Mouse (Mus musculus) heart, embryonic 11.5 days (tissue): ENCODE measurements at regions not wholly inside any gene's neighbourhood (a gene's known extent, or its start where the extent isn't known, plus 50 kb on each side); places are given as distances from the start of the nearest gene placed in this dataset.

Experiments used
- ATAC-seq: fragments of 200-750 bp; cut with Nextera tagmentation; replicated peaks from 2 replicates; pipeline ENCODE4 v1.8.0; 2017; ENCODE audit warnings: moderate library complexity; ENCODE audit not compliant: insufficient number of reproducible peaks, low FRiP score, low TSS enrichment
- H3K27ac ChIP-seq: fragments of 300-500 bp; sonication (generic); 2 replicates; pipeline ENCODE4 v1.5.1; 2014; ENCODE audit warnings: mild to moderate bottlenecking, low read depth, low read length
- H3K27me3 ChIP-seq: fragments of 300-500 bp; sonication (generic); 2 replicates; pipeline ENCODE4 v1.6.1; 2014; ENCODE audit warnings: mild to moderate bottlenecking, low read length, mixed read lengths; ENCODE audit not compliant: control insufficient read depth, insufficient read depth
- H3K36me3 ChIP-seq: fragments of 300-500 bp; sonication (generic); 2 replicates; pipeline ENCODE4 v1.6.1; 2014; ENCODE audit warnings: mild to moderate bottlenecking, low read length, moderate library complexity, mixed read lengths; ENCODE audit not compliant: control insufficient read depth, insufficient read depth
- H3K4me1 ChIP-seq: fragments of 300-500 bp; sonication (generic); 2 replicates; pipeline ENCODE4 v1.6.1; 2014; ENCODE audit warnings: low read length; ENCODE audit not compliant: control insufficient read depth, insufficient read depth
- H3K4me2 ChIP-seq: fragments of 300-500 bp; sonication (generic); 2 replicates; pipeline ENCODE4 v1.6.1; 2014; ENCODE audit warnings: mild to moderate bottlenecking, moderate library complexity
- H3K4me3 ChIP-seq: fragments of 300-500 bp; sonication (generic); 2 replicates; pipeline ENCODE4 v1.5.1; 2014; ENCODE audit warnings: low read depth, low read length
- H3K9ac ChIP-seq: fragments of 300-500 bp; sonication (generic); 2 replicates; pipeline ENCODE4 v1.6.1; 2014; ENCODE audit warnings: mild to moderate bottlenecking, low read depth, low read length, moderate library complexity
- H3K9me3 ChIP-seq: fragments of 300-500 bp; sonication (generic); replicated peaks from 2 replicates; pipeline ENCODE4 v1.6.1; 2016; ENCODE audit warnings: low read length; ENCODE audit not compliant: control insufficient read depth
- WGBS: fragments of 180-500 bp; shearing (Covaris S2); extraction: QIAGEN DNeasy Blood & Tissue Kit; methylation state at CpG from one replicate; pipeline ENCODE4 v1.1.7; 2014; ENCODE audit not compliant: insufficient replicate concordance; 5-methylcytosine and 5-hydroxymethylcytosine counted together

DNA sequence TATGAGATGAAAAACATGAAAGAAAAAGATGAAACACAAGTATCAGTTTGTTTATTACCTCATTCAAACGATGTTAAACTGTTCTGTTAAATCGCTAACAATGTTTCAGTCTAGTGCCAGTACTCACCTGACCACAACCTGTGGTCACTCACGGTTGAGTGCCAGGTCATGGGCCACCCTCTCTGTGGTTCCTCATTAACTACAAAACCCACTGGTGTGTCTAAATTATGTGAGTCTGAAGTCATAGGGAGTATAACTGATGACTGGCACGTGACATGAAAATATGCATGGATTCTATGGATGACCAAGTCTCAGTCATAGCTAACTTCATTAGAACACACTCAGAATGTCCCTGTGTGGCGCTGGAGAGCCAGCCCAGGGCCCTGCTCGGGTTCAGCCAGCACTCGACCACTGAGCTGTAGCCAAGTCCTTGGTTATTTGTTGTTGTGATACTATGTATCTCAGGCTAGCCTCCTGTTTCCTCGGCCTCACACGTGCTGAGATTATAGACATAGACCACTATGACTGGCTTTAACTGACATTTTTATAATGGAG is 89.8 kb downstream of the Erv3 start:
- Histone ChIP-seq H3K9ac (no peak overlapping the region), H3K27ac (no peak overlapping the region), H3K36me3 (no peaks in the 10 kb centered on the region), H3K4me2 (no peak overlapping the region), H3K4me1 (no peaks in the 10 kb centered on the region), H3K27me3 (no peaks in the 10 kb centered on the region), H3K4me3 (no peak overlapping the region), H3K9me3 (no peaks in the 10 kb centered on the region)
- WGBS, result 71% methylated on average over 9 of the region's 9 CpGs
- ATAC-seq, result no peak

DNA sequence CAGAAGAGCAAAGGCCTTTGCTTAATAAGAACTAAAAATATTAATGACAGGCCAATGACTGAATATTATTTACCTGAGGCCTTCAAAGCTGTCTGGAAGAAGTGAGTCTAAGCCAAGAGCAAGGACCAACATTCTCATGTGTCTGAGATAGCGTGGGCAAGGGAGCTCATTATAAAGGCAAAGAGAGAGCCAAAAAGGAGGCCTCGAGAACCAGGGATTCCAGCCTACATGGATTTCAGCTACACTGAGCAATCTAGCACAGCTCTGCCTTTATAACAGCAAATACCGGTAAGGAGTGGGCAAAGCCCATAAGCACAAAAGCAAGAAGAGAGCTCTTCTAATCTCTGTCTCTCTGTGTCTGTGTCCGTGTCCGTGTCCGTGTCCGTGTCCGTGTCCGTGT is 93.0 kb downstream of the Erv3 start:
- 94% methylated on average over 9 of the region's 9 CpGs for WGBS
- no peak for ATAC-seq
- no peaks in the 10 kb centered on the region for H3K4me1 ChIP-seq

DNA sequence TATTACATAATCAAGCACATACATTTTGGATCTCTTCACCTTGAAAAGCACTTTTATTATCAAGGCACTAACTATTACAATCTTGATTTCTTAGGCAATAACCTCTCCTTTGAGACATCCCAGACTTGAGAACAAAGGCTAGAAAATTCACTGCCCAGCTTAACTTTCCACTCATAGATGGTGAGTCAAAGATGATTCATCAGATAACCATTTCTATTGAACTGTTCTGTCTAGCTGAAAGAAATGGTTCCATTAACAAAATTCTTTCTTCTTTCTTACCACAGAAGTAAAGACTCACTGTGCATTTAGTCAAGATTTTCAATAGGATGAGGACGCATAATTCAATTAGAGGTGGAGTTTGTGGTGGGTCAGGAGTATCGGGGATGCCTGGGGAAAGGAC is 98.0 kb downstream of the Erv3 start:
- no peak overlapping the region for H3K9ac ChIP-seq
- ATAC-seq, result no peak
- WGBS, result 82% methylated on average over 2 of the region's 2 CpGs
- no peaks in the 10 kb centered on the region for H3K9me3 ChIP-seq
- H3K36me3 ChIP-seq, result no peaks in the 10 kb centered on the region
- no peaks in the 10 kb centered on the region for H3K4me1 ChIP-seq
- H3K4me3 ChIP-seq, result no peak overlapping the region
- H3K4me2 ChIP-seq, result no peak overlapping the region
- H3K27me3 ChIP-seq, result no peaks in the 10 kb centered on the region
- H3K27ac ChIP-seq, result no peak overlapping the region

More for the DNA sequence above, 93.0 kb downstream of the Erv3 start:
- Histone ChIP-seq H3K9ac (no peak overlapping the region), H3K36me3 (no peaks in the 10 kb centered on the region), H3K27ac (no peak overlapping the region), H3K27me3 (no peaks in the 10 kb centered on the region), H3K4me3 (no peak overlapping the region), H3K9me3 (no peaks in the 10 kb centered on the region), H3K4me2 (no peak overlapping the region)

DNA sequence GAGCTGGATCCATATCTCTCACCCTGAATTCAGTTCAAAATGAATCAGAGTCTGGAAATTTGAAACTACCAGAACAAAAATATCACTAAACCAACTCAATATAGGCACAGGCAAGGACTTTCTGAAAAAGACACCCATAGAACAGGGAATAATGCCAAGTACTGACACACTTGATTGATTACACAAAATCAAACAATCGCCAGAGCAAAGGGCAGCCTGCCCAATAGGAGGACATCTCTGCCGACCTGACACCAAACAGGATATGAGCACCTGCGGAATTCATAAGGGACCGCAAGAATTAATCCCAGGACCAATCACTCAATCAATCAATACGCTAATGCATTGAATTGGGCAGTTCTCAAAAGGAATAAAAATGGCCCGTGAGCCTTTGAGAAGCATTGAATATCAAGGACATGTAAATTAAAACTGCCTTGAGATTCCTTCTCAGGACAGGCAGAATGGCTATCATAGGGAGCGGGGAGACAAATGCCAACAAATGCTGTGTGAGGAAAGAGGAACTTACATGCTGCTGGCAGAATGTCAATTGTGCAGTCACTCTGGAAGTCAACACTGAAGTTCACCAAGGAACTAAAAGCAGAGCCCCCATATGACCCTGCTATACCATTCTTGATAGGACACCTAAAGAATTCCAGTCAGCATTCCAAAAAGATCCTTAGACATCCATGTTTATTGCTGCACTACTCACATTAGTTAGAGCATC is 102.2 kb downstream of the Erv3 start:
- ATAC-seq, result no peak
- Histone ChIP-seq H3K4me1 (no peaks in the 10 kb centered on the region), H3K9me3 (no peaks in the 10 kb centered on the region), H3K36me3 (no peaks in the 10 kb centered on the region), H3K4me3 (no peak overlapping the region), H3K27me3 (no peaks in the 10 kb centered on the region), H3K27ac (no peak overlapping the region), H3K4me2 (no peak overlapping the region), H3K9ac (no peak overlapping the region)
- 70% methylated on average over 7 of the region's 7 CpGs for WGBS

DNA sequence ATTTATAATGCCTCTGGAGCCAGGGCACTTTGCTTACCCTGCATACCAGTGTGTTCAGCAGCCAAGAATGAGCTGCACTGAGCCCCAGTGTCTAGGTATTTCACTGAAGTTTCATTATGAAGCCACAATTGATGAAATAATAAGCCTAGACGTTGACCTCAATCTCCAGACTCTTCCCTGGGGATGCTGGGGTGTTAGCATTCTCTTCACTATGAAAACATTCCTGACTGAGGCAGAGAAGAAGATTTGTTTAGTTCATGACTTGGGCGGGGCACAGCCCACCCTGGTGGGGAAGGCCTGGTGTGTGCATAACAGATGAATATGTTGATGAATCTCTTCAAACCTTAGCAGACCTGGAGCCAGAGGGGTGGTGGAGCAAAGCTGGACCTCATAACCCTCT is 104.4 kb downstream of the Erv3 start:
- Histone ChIP-seq H3K9me3 (no peaks in the 10 kb centered on the region), H3K4me1 (no peaks in the 10 kb centered on the region), H3K9ac (no peak overlapping the region), H3K27ac (no peak overlapping the region), H3K4me2 (no peak overlapping the region), H3K27me3 (no peaks in the 10 kb centered on the region), H3K4me3 (no peak overlapping the region), H3K36me3 (no peaks in the 10 kb centered on the region)
- WGBS, result 64% methylated on average over 2 of the region's 2 CpGs
- ATAC-seq, result no peak

DNA sequence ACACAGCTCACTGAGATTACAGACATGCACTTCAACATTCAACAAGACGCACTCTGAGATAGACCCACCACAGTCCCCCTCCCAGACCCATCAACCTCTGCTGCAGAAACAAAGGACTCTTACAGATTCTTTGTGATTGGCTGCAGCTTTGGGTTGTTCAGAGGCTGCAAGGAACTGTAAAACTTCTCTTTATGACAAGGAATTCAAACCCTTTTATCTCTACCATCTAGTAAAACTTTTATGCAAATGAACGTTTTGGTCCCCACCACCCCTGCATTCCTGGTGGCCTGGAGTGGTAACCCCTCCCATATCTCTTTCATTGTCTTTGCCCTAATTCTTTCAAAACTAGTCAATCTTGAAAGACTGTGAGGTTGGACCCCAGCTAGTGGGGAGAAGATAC is 106.1 kb downstream of the Erv3 start:
- Histone ChIP-seq H3K9ac (no peak overlapping the region), H3K4me3 (no peak overlapping the region), H3K27me3 (no peaks in the 10 kb centered on the region), H3K9me3 (no peaks in the 10 kb centered on the region), H3K36me3 (no peaks in the 10 kb centered on the region), H3K4me2 (no peak overlapping the region), H3K4me1 (no peaks in the 10 kb centered on the region), H3K27ac (no peak overlapping the region)
- no peak for ATAC-seq
- WGBS, result 60% methylated on average over 2 of the region's 2 CpGs

DNA sequence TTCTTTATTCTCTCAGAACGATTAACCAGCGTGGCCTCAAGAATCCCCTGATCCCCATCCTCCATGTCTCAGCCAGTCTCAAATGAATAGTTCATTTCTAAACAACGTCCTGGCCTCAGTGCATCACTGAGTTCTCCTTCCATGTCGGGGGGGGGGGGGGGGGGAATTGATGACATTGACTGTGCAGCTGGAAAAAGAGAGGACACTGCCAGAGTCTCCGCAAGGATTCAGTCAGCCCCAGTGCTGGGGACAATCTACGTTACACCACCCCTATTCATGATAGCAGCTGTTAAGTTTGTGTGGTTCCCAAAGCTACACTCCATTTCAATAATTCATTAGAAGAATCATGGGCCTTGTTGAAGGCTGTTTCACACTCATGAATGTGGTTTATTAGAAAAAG is 108.9 kb downstream of the Erv3 start:
- Histone ChIP-seq H3K9ac (no peak overlapping the region), H3K4me3 (no peak overlapping the region), H3K27ac (no peak overlapping the region), H3K4me2 (no peak overlapping the region), H3K27me3 (no peaks in the 10 kb centered on the region), H3K36me3 (no peaks in the 10 kb centered on the region), H3K9me3 (no peaks in the 10 kb centered on the region), H3K4me1 (peaks cover 3% of the 10 kb centered on the region; the same call in 1 of the 2 replicates)
- WGBS, result 72% methylated on average over 5 of the region's 6 CpGs
- ATAC-seq, result no peak

DNA sequence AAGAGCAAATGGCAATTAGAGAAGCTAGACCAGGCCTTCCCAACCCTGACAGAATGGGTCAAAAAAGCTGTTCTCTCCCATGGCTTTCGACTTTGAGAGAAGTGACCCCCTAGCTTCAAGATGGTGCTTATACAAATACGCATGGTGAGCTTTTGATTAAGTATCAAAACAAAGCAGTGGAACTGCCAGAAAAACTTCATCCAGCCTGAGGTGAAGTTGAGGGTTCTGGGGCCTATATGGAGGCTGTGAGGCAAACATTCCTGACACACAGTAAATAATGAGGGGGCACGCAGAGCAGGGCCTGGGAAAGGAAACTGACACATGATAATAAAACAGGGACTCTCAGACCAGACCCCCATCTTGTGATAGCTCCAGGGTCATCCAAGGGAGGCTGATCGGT is 109.3 kb downstream of the Erv3 start:
- H3K36me3 ChIP-seq, result no peaks in the 10 kb centered on the region
- no peak overlapping the region for H3K27ac ChIP-seq
- no peaks in the 10 kb centered on the region for H3K9me3 ChIP-seq
- H3K27me3 ChIP-seq, result no peaks in the 10 kb centered on the region
- H3K4me3 ChIP-seq, result no peak overlapping the region
- 53% methylated on average over 4 of the region's 4 CpGs for WGBS
- no peak overlapping the region for H3K4me2 ChIP-seq
- ATAC-seq, result no peak
- no peak overlapping the region for H3K9ac ChIP-seq
- peaks cover 3% of the 10 kb centered on the region; the same call in 1 of the 2 replicates for H3K4me1 ChIP-seq

DNA sequence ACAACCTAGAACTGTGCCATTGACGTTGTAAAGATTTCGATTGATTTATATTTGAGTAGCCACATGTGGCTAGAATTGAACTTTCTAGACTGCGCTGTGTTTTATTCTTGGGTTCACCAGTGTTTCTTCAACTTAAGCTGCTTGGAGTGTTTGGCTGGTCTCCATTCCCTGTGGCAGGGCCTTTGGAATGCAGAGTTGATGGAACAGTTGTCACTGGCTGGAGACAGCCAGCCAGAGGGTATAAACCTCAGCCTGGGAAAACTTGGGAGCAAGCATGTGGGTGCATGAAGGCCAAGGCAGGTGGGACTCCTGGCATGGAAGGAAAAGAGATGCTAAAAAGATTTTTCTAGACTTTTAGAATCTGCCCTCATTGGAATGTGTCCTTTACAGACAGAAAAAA is 109.8 kb downstream of the Erv3 start:
- H3K4me2 ChIP-seq, result no peak overlapping the region
- no peaks in the 10 kb centered on the region for H3K36me3 ChIP-seq
- H3K27ac ChIP-seq, result no peak overlapping the region
- H3K9me3 ChIP-seq, result no peaks in the 10 kb centered on the region
- 87% methylated on average over 3 of the region's 3 CpGs for WGBS
- H3K27me3 ChIP-seq, result no peaks in the 10 kb centered on the region
- peaks cover 3% of the 10 kb centered on the region; the same call in 1 of the 2 replicates for H3K4me1 ChIP-seq
- no peak overlapping the region for H3K4me3 ChIP-seq
- ATAC-seq, result no peak
- H3K9ac ChIP-seq, result no peak overlapping the region
